Mouse (Mus musculus) limb, embryonic 13.5 days (tissue): ENCODE measurements around the gene Zfhx2. TPM values are rescaled to one million over a fixed set of nuclear protein-coding genes. Genes with fewer than 3 reads are reported as not detected.

ENCODE experiments used
- ATAC-seq: fragments of 200-750 bp; cut with Nextera tagmentation; 2 replicates; pipeline ENCODE4 v1.8.0; 2017; ENCODE audit warnings: low read depth, moderate number of reproducible peaks, moderate TSS enrichment; ENCODE audit not compliant: low FRiP score
- H3K27ac ChIP-seq: fragments of 300-500 bp; sonication (generic); 2 replicates; pipeline ENCODE4 v1.5.1; 2015; ENCODE audit warnings: inconsistent platforms, mild to moderate bottlenecking, moderate library complexity
- H3K27me3 ChIP-seq: fragments of 300-500 bp; sonication (generic); 2 replicates; pipeline ENCODE4 v1.6.1; 2015; ENCODE audit warnings: mild to moderate bottlenecking, inconsistent platforms
- H3K36me3 ChIP-seq: fragments of 300-500 bp; sonication (generic); 2 replicates; pipeline ENCODE4 v1.6.1; 2015; ENCODE audit warnings: inconsistent platforms, mild to moderate bottlenecking, moderate library complexity
- H3K4me1 ChIP-seq: fragments of 300-500 bp; sonication (generic); 2 replicates; pipeline ENCODE4 v1.6.1; 2015; ENCODE audit warnings: inconsistent platforms
- H3K4me2 ChIP-seq: fragments of 300-500 bp; sonication (generic); replicated peaks from 2 replicates; pipeline ENCODE4 v1.6.1; 2015; ENCODE audit warnings: inconsistent platforms, mild to moderate bottlenecking, moderate library complexity
- H3K4me3 ChIP-seq: fragments of 300-500 bp; sonication (generic); 2 replicates; pipeline ENCODE4 v1.5.1; 2015; ENCODE audit warnings: moderate library complexity, mild to moderate bottlenecking, inconsistent platforms
- H3K9ac ChIP-seq: fragments of 300-500 bp; sonication (generic); 2 replicates; pipeline ENCODE4 v1.6.1; 2015; ENCODE audit warnings: mild to moderate bottlenecking, inconsistent platforms
- H3K9me3 ChIP-seq: fragments of 300-500 bp; sonication (generic); 2 replicates; pipeline ENCODE4 v1.6.1; 2016; ENCODE audit warnings: inconsistent platforms
- WGBS: fragments of 180-500 bp; shearing (Covaris S2); methylation state at CpG from one replicate; pipeline ENCODE4 v1.1.7; 2015; 5-methylcytosine and 5-hydroxymethylcytosine counted together
- polyA plus RNA-seq: library from polyadenylated mRNA; unstranded; fragments of >200 nt; fragmentation: Nextera tagmentation; extraction: Ambion mirVana; gene quantifications from 2 replicates; pipeline ENCODE4 v1.2.1, GENCODE M21; 2015

The Zfhx2 gene
- polyA plus RNA-seq, 1 experiment from 2014 or later: 6.2 TPM

GRCm38 (mm10) chr14:55114759-55115701, 22.9 kb upstream of the Zfhx2 start:
- Histone ChIP-seq H3K4me3 (peak overlapping the region; percentile 68), H3K4me1 (peaks cover 32% of the 10 kb centered on the region), H3K36me3 (no peaks in the 10 kb centered on the region), H3K27me3 (peaks cover 82% of the 10 kb centered on the region), H3K27ac (no peak overlapping the region), H3K9me3 (no peaks in the 10 kb centered on the region), H3K4me2 (peak overlapping the region; percentile 100), H3K9ac (peak overlapping the region; percentile 73)
- ATAC-seq: peak; percentile 55; the same call in 1 of the 2 replicates
- WGBS: under 1% methylated on average over 65 of the region's 78 CpGs

GRCm38 (mm10) chr14:55113975-55114645, 22.0 kb upstream of the Zfhx2 start:
- ATAC-seq: no peak
- Histone ChIP-seq H3K9me3 (no peaks in the 10 kb centered on the region), H3K4me2 (peak overlapping the region; percentile 100), H3K4me1 (peaks cover 40% of the 10 kb centered on the region), H3K4me3 (peak overlapping the region; percentile 68), H3K27ac (no peak overlapping the region), H3K27me3 (peaks cover 91% of the 10 kb centered on the region), H3K36me3 (no peaks in the 10 kb centered on the region), H3K9ac (peak overlapping the region; percentile 73)
- 8% methylated on average over 26 of the region's 26 CpGs for WGBS

GRCm38 (mm10) chr14:55113351-55113974, 21.3 kb upstream of the Zfhx2 start:
- H3K27ac ChIP-seq: no peak overlapping the region
- peaks cover 94% of the 10 kb centered on the region for H3K27me3 ChIP-seq
- peaks cover 45% of the 10 kb centered on the region for H3K4me1 ChIP-seq
- H3K4me3 ChIP-seq: no peak overlapping the region
- no peak overlapping the region; the same call in 1 of the 2 replicates for H3K9ac ChIP-seq
- 70% methylated on average over 51 of the region's 51 CpGs for WGBS
- H3K4me2 ChIP-seq: peak overlapping the region; percentile 100
- no peaks in the 10 kb centered on the region for H3K36me3 ChIP-seq
- no peaks in the 10 kb centered on the region for H3K9me3 ChIP-seq
- no peak for ATAC-seq

GRCm38 (mm10) chr14:55111720-55112119, 19.6 kb upstream of the Zfhx2 start:
- Histone ChIP-seq H3K36me3 (no peaks in the 10 kb centered on the region), H3K27ac (no peak overlapping the region), H3K4me1 (peaks cover 45% of the 10 kb centered on the region), H3K9me3 (no peaks in the 10 kb centered on the region), H3K9ac (no peak overlapping the region), H3K27me3 (peaks cover 91% of the 10 kb centered on the region), H3K4me2 (no peak overlapping the region), H3K4me3 (no peak overlapping the region)
- no peak for ATAC-seq
- WGBS: 69% methylated on average over 2 of the region's 2 CpGs

GRCm38 (mm10) chr14:55110076-55110475, 18.0 kb upstream of the Zfhx2 start:
- no peak overlapping the region for H3K4me2 ChIP-seq
- H3K9me3 ChIP-seq: no peaks in the 10 kb centered on the region
- H3K9ac ChIP-seq: no peak overlapping the region
- no peak for ATAC-seq
- H3K4me1 ChIP-seq: peaks cover 37% of the 10 kb centered on the region
- peaks cover 75% of the 10 kb centered on the region for H3K27me3 ChIP-seq
- no peaks in the 10 kb centered on the region for H3K36me3 ChIP-seq
- H3K27ac ChIP-seq: no peak overlapping the region
- no peak overlapping the region for H3K4me3 ChIP-seq
- WGBS: 29% methylated on average over 9 of the region's 9 CpGs

- WGBS: 9% methylated on average over 21 of the region's 21 CpGs
Measured at GRCm38 (mm10) chr14:55109048-55109873, 17.1 kb upstream of the Zfhx2 start.

GRCm38 (mm10) chr14:55108202-55108870, 16.2 kb upstream of the Zfhx2 start:
- H3K9ac ChIP-seq: no peak overlapping the region
- no peaks in the 10 kb centered on the region for H3K9me3 ChIP-seq
- no peak for ATAC-seq
- no peak overlapping the region for H3K4me3 ChIP-seq
- peaks cover 30% of the 10 kb centered on the region for H3K4me1 ChIP-seq
- WGBS: 40% methylated on average over 9 of the region's 9 CpGs
- H3K27ac ChIP-seq: no peak overlapping the region
- H3K4me2 ChIP-seq: no peak overlapping the region; the same call in 1 of the 2 replicates
- H3K36me3 ChIP-seq: no peaks in the 10 kb centered on the region
- H3K27me3 ChIP-seq: peaks cover 58% of the 10 kb centered on the region

More at GRCm38 (mm10) chr14:55109048-55109873, 17.1 kb upstream of the Zfhx2 start:
- Histone ChIP-seq H3K4me1 (peaks cover 36% of the 10 kb centered on the region), H3K4me2 (peak overlapping the region; percentile 30), H3K27me3 (peaks cover 67% of the 10 kb centered on the region), H3K4me3 (no peak overlapping the region), H3K36me3 (no peaks in the 10 kb centered on the region), H3K27ac (no peak overlapping the region), H3K9me3 (no peaks in the 10 kb centered on the region), H3K9ac (0 out of 2 replicates have a peak overlapping the region, but pooled peaks have one; percentile 4)
- no peak; the same call in 1 of the 2 replicates for ATAC-seq

- H3K4me2 ChIP-seq: 0 out of 2 replicates have a peak overlapping the region, but pooled peaks have one; percentile 89
- H3K9me3 ChIP-seq: no peaks in the 10 kb centered on the region
- H3K4me1 ChIP-seq: peaks cover 30% of the 10 kb centered on the region
- H3K9ac ChIP-seq: no peak overlapping the region
- no peak overlapping the region for H3K27ac ChIP-seq
- no peak overlapping the region for H3K4me3 ChIP-seq
- WGBS: 77% methylated on average over 8 of the region's 8 CpGs
- no peak for ATAC-seq
- H3K27me3 ChIP-seq: peaks cover 45% of the 10 kb centered on the region
- peaks cover 9% of the 10 kb centered on the region; the same call in 1 of the 2 replicates for H3K36me3 ChIP-seq
Measured at GRCm38 (mm10) chr14:55106990-55107389, 14.9 kb upstream of the Zfhx2 start.

GRCm38 (mm10) chr14:55105836-55106809, 14.0 kb upstream of the Zfhx2 start, which contains the start of gene Ap1g2:
TSS of gene Ap1g2 (minus strand) at chr14:55106593.
- Histone ChIP-seq H3K27ac (peak within 1 kb of the TSS; percentile 69), H3K4me3 (peak within 1 kb of the TSS; percentile 49), H3K4me1 (peaks cover 30% of the 10 kb centered on the region), H3K36me3 (peaks cover 12% of the 10 kb centered on the region; the same call in 1 of the 2 replicates), H3K9ac (peak within 1 kb of the TSS; percentile 77), H3K9me3 (no peaks in the 10 kb centered on the region), H3K27me3 (peaks cover 37% of the 10 kb centered on the region), H3K4me2 (peak within 1 kb of the TSS; percentile 89)
- peak; percentile 64 for ATAC-seq
- under 1% methylated on average over 39 of the region's 39 CpGs for WGBS

- no peaks in the 10 kb centered on the region for H3K9me3 ChIP-seq
- H3K4me3 ChIP-seq: peak overlapping the region; percentile 49
- peaks cover 29% of the 10 kb centered on the region for H3K27me3 ChIP-seq
- 2% methylated on average over 7 of the region's 7 CpGs for WGBS
- peak overlapping the region; percentile 89 for H3K4me2 ChIP-seq
- H3K27ac ChIP-seq: peak overlapping the region; percentile 69; the same call in 1 of the 2 replicates
- peaks cover 15% of the 10 kb centered on the region; the same call in 1 of the 2 replicates for H3K36me3 ChIP-seq
- peak; percentile 6; the same call in 1 of the 2 replicates for ATAC-seq
- peak overlapping the region; percentile 77 for H3K9ac ChIP-seq
- peaks cover 30% of the 10 kb centered on the region for H3K4me1 ChIP-seq
Measured at GRCm38 (mm10) chr14:55105386-55105785, 13.3 kb upstream of the Zfhx2 start.
